Mouse (Mus musculus) testis, postnatal 10 days (tissue): ENCODE measurements around the gene Nup107.
"Not testable (repeated sequence)": the region's sequence is repeated elsewhere in the genome, so short reads cannot be mapped to it uniquely, and the experiment has no call there.

Experiments used
- DNase-seq: peaks from one replicate; pipeline ENCODE4 v3.0.0; 2021; ENCODE audit warnings: low spot score

The Nup107 gene

DNA sequence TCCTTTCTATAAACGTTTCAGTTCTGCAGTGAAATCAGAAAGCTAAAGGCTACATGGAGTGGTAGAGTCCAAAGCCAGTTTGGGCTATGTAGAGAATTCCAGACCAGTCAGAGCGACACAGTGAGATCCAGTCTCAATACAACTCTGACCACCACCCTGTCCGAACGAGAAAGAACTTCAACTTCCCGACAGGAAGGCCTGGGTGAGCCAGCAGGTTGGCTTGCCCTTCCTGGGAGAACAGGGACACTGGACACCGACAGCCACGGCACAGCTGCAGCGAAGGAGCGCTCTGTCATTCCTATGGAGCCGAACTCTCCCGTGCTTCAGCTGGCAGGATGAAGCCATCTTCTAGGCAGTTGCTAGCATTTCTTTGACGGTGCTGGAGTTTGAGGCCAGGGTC, 57.1 kb downstream of the Nup107 start:
- not testable (repeated sequence) for DNase-seq

DNA sequence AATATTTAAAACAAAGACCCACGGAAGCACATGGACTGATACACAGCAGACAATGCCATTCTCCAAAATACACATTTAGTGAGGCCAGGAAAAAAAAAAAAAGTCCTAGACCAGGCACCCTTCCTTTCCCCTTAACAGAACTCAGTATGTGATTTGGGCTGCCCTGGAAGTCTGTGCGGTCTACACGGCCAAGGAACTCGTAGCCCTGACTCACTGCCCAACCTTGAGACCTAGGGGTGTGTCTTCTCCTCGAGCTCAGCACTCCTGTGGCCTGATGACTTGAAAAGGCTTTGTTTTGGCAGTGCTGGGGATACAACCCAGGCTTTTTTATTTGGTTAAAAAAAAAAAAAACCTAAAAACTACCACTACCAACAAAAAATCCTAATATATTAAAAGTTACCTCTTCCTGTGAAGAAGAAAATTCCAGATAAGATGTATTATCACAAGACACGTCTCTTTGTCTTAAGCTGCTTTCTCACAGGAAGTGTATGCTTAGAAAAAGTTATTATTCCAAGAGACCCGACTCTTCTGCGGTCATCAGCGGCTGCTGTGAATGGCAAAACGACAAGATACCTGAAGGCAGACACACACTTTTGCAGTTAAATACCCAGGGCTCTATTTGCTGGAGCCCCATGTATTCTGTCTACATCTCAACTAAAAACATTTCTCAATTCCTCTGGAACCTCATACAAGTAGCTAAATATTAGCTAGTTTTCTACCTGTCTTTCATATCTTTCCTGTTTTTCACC, 58.2 kb downstream of the Nup107 start:
- DNase-seq = not testable (repeated sequence)

DNA sequence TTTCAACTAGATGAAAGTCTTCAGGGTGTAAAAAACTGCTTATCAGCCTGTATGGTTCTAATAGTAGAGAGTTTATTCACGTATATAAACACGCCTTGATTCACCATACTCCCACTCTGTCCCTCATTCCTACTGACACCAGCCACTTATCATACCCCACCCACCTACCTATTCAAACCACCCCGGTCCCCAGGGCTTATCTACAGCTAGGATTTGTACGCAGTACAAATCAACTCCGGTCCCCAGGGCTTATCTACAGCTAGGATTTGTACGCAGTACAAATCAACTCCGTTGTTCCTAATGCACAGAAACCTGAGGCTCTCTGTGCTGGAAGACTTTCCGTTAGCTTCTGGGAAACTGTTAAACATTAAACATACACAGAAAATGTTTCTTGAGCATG, 58.9 kb downstream of the Nup107 start:
- not testable (repeated sequence) for DNase-seq

DNA sequence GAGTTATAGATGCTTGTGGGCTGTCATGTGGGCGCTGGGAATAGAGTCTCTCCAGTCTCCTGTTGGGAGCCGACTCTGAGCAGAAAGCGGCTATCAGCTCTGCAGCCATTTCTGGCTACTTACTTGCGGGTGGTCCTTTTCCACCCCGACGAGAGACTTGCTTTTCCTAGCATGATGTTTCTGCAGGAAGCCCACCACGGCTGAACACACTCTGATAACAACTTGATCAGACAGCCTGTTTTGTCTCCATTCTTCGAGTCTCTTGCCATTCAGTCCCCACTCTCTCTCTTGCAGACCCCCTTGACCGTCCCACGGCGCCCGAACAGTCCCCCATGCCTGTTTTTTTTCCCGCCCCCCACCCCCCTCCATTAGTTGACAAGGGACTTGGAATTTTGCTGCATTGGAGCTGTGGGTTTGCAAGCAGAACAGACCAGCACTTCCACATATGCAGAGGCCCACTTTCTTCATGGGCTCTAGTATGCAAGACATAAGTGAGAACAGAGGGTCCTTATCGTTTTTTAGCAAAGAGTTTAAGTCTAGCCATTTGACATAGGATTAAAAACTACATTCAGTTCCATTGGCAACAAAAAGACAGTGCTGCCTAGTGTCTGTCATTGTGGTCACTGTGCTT, 59.4 kb downstream of the Nup107 start:
- DNase-seq = no peak

DNA sequence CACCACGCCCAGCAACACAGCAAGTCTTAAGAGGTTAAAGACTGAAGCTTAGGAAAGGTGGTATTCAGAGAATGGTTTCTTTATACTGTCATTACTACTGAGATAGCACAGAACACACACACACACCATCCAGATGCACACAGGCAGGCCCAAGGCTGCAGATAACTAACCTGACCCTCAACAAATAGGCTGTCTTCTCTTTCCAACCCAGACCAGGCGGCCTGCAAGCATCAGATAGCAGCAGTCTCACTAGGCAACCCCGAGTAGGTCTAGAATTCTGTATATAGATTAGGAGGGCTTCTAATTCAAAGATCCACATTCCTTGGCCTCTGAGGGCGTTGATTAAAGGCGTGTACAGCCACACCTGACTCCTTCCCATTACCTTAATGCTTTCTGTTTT, 60.3 kb downstream of the Nup107 start:
- no peak for DNase-seq

DNA sequence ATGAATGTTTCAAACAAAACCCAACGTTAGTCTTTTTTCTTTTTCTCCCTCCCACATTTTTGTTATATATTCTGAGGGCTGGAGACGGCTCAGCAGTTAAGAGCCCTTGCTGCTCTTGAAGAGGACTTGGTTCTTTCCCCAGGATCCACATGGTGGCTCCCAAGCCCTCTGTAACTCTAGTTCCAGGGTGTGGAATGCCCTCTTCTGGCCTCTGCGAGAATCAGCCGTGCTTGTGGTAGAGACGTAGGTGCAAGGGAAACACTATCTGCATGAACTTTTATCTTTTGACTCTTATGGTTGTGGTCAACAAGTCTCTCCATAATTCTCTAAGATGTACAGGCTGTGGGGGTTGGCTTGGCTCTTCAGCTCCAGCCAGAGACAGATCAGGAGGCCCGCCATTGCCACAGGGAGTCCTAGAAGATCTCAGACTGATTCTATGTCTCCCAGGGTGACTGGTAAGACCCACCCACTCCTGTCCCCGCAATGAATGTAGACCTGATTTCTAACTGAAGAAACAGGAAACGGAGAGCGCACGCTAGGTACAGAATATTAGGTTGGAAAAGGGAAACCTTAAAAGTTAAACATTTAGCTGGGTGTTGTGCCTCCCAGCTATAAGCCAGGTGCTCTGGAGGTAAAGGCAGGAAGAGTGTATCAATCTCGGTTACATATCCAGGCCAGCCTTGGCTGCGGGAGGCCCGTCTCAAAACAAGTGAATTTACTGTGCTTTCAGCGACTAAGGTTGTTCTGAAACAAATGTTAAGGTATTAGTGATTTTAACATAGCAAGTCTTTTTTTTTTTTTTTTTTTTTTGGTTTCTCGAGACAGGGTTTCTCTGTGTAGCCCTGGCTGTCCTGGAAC, 61.0 kb downstream of the Nup107 start:
- no peak for DNase-seq

DNA sequence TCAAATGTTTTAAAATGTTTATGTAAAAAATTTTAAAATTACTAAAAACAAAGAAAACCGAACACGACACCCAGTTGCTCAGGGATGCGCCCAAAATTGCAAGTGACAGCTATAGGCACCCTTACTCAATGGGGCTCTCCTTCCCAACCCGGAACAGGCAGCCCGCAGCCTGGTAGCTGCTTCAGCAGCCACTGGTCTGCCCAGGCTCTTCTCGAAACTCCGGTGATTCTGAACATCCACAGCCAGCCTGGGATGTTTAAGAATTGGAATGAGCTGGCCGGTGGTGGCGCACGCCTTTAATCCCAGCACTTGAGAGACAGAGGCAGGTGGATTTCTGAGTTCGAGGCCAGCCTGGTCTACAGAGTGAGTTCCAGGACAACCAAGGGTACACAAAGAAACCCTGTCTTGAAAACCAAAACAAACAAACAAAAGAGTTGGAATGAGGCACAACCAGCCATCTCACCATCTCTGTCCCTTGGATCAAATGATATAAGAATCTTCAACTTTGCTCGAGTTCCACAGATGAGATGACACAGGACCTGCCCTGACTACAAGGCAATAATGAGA, 61.8 kb downstream of the Nup107 start:
- no peak for DNase-seq

DNA sequence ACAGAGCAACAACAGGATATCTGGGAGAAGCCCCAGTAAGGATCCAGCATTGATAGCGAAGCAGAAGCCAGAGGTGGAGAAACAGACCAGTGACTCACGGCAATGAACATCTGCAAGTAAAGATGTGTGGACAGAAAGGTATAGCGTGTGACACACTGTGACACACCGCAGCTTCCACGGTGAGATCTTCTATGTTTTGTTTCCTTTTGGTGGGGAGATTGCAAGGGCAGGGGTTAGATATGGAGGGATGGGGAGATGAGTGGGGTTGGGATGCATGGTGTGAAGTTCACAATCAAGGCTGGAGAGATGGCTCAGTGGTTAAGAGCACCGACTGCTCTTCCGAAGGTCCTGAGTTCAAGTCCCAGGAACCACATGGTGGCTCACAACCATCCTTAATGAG, 62.4 kb downstream of the Nup107 start:
- no peak for DNase-seq

DNA sequence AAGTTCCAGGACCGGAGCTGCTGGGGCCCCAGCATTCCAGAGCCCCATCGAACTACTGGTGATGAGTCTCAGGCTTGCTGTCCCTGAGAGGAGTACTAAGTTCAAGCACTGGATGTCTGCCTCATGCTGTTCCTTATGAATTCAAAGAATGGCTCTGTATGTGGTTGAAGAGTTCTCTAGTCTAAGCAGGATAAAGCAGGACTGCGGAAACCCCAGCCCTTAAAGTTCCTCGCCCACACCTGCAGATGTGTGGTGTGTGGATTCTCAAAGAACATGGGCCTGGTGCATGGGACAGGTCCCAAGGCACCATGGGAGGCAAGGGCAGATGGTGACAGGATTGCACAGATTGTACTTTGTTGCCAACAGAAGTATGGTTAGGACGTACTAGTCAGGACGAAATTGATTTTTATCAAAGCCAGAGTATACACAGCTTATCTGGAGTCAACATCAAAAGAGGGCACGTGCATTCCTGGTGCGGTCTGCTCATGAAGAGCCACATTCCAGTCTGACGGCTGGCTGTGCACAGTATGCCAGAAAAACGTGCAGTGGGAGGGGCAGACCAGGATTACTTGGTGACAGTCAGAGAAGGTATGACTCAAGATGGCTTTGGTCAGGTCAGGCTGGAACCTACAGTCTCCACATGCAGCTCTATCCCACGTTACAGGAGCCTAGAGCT, 63.2 kb downstream of the Nup107 start:
- DNase-seq = no peak

DNA sequence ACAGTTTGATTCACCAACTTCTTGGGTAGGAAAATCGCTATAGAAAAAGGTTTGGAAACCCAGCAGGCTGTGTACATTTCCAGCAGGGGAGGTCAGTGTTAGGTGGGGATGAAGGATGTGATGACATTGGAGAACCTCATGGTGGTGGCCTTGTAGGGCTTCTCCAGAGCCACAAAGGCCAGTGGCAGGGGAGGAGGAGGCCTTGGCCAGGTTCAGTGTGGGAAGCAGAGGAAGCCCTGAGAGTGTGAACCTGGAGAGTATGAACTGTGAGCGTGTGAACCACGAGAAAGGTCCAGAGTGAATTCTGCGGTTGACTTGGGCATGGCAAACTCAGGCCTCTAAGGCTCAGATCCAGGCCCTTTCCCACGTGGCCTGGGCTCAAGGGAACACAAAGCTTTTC, 63.9 kb downstream of the Nup107 start:
- DNase-seq = no peak

DNA sequence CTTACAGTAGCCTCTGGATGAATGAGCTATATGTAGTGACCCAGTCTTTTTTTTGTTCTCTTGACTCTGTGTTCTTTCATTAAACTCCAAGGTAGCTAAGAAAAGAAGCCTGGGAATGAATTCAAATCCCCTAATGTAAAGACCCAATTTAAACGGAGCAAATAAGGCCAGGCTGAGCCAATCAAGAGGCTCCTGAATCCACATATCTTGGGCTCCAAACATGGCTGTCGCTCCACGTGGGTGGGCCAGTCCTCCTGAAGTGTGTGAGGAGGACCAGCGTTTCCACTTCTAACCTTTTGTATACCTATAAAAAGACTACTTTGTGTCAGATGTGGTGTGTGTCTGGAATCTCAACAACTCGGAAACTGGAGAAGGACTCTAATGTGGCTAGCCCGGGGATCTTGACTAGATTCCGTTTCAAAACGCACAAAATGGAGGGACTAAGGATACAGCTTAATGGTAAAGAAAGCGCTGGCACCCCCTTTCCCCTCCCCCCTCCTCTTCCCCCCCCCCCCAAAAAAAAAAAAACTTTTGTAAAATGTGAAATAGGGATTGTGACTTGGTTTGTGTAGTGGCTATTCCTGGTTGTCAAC, 64.9 kb downstream of the Nup107 start:
- no peak for DNase-seq

DNA sequence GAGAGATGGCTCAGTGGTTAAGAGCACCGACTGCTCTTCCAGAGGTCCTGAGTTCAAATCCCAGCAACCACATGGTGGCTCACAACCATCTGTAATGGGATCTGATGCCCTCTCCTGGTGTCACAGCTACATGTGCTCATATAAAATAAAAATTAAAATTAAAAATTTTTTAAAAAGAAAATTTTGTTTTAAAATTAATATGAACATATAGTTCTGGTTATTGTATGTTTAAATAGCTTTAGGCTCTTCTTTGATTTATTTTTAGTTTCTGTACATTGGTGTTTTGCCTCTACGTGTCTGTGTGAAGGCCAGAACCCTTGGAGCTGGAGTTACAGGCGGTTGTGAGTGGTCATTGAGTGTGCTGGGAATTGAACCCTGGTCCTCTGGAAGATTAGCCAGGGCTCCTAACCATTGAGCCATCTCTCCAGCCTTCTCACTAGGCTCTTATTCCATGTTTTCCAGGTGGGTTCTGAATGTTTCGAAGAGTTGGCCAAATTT, 65.6 kb downstream of the Nup107 start:
- DNase-seq = no peak

DNA sequence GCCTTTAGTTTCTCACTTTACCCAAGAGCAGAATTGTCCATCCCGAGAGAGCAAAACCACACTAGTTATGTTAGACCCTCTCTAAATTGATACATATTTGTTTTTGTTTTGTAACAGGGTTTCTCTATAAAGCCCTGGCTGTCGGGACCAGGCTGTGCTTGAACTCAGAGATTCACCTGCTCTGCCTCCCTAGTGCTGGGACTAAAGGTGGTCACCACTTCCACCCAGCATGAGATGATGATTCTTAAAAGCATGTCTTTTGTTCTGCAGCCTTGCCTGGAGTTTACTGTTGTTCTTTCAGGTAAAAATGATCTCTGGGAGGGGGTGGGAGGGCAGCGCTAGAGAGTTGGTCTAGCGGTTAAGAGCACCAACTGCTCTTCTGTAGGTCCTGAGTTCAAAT, 66.2 kb downstream of the Nup107 start:
- DNase-seq = no peak

DNA sequence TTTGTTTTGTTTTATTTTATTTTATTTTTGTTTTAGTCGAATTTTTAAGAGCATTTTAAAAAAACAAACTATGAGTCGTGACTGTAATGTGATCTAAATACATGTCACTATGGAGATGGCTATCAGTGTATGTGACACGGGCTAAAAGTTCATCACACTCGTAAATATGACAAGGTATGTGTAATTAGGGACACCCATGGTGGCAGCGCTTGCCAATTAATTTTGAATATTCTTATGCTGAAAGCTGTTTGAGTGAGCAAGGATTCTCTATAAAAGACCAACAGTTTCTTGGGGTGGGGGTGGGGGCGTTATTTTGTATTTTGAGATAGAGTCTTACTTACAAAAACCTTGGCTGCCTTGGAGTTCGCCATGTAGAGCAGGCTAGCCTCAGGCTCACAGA, 66.8 kb downstream of the Nup107 start:
- DNase-seq = no peak

DNA sequence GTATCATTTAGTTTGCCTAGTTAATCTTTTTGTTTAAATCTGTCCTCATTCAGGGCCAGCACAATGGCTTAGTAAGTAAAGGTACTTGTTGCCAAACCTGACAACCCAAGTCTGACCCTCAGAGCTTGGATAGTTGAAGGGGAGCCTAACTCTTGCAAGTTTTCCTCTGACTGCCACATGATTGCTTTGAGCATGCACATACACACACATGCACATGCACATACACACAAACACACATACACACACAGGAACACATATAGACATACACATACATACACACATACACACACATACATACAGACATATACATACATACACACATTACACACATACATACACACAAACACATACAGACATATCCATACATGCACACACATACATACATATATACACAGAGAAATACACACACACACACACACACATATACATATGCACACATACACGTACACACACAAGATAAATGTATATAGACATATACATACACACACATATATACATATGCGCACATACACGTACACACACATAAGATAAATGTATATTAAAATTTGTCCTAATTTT, 67.6 kb downstream of the Nup107 start:
- no peak for DNase-seq

DNA sequence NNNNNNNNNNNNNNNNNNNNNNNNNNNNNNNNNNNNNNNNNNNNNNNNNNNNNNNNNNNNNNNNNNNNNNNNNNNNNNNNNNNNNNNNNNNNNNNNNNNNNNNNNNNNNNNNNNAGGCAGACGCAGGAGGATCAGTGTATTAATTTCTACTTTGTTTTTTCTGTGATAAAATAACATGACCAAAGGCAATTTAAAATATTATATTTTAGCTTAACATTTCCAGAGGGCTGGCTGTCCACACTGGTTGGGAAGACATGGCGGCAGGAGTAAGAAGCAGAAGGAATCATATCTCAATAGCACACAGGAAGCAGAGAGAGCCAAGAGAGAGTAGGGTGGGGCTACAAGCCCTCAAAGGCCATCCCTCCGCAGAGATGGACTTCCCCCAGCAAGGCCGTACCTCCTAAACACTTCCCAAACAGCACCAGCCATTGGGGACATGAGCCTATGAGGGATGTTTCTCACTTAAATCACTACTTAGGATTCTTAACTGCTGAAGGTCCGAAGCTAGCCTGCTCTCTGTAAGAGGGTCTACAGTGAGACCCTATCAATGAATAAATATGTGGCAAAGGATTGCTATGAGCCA, 68.3 kb downstream of the Nup107 start:
- DNase-seq = no peak

DNA sequence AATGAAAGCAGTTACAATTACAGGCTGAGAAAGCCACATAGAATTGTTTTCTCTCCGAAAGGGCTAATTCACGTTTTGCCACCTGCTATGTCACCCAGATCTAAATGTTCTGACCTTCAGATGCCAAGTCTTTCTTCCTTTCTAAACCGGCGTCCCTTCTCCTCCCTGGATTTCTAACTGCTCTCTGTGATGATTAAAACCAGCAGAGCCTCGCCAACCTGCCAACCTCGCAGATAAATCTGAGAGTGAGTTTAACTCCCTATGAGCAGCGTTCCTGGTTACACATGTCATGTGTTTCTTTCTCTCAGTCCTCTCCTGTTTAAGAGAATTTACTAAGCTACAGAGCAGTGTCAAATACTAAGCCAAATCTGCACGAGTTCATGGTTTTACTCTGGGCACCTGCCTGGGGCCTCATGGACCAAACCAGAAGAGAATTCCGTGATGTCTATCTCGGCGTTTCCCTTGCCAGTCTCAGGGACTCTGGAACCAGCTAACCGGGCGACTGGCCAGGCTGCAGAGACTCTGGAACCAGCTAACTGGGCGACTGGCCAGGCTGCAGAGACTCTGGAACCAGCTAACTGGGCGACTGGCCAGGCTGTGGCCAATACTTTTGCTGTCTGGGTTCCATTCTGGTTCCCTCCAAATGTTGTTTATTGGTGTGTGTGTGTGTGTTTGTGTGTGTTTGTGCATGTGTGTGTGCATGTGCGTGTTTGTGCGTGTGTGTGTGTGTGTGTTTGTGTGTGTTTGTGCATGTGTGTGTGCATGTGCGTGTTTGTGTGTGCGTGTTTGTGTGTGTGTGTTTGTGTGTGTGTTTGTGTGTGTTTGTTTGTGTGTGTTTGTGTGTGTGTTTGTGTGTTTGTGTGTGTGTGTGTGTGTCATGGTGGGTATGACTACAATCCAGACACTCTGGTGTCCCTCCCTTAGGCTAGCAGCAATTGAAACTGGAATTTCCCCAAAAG, 74.1 kb downstream of the Nup107 start:
- DNase-seq = peak; percentile 77

DNA sequence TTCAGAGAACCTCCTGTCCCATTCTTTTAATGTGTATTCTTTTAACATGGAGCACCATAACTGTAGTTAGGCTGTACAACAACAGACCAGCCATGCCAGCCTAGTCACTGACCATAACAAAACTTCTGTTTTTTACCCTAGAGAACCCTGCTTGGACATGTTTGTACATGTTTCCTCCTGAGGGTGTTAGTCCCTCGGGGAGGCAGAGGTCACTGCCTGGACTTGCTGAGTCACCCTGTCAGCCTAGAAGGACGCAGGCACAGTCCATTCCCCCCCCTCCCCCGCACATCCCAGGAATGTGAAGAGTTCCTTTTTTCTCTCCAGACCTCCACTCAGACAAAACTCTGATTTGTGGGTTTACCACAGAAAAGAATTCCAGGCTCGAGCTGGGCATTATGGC, 74.9 kb downstream of the Nup107 start:
- peak; percentile 62 for DNase-seq

DNA sequence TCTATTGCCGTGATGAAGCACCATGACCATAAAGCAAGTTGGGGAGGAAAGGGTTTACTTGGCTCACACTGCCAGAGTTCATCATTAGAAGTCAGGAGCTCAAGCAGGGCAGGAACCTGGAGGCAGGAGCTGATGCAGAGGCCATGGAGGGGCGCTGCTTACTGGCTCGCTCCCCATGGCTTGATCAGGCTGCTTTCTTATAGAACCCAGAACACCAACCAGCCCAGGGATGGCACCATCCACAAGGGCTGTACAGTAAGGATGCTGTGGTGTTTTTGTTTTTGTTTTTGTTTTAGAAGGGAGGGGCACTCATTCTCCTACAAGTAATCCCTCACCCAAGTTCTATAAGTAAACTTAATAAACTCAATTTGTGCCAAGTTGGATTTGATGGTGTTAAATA, 75.8 kb downstream of the Nup107 start:
- no peak for DNase-seq

DNA sequence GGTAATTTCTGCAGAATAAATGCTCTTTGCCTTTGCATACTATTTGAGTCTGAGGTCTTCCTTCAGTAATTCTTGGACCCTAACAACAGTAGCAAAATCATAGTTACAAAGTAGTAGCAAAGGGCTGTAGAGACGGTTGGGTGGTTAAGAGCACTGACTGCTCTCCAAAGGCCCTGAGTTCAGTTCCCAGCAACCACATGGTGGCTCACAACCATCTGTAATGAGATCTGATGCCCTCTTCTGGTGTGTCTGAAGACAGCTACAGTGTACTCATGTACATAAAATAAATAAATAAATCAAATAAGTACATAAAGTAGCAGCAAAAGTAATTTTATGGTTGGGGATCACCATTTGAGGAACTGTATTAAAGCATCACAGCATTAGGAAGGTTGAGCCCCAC, 76.9 kb downstream of the Nup107 start:
- not testable (repeated sequence) for DNase-seq
